ENCODE assay signal across 12 mouse cellular contexts in the genomic region with DNA sequence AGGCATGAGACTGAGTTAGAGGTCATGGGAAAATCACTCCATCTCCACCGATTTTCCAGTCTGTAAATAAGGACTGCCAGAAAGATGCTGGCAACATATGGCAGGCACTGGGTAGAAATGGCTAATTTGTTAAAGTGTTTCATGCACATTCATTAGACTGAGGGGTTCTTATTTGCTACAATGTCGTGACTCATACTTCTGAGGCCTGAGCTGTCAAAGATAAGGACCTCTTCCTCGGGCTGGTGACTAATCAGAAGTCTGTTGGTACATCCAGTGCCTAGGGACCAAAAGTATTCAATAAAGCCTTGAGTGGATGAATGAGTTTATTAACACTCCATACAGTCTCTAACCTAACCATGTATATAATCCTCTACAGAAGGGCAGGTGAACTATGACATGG.
"Had no signal": no experiment of that assay in that cellular context is flagged by ENCODE, and none has a peak within 500 bp of the region (broad histone marks: within the 10 kb centered on the region; RNA-seq: fewer than 3 reads in every experiment).

No protein-coding gene starts in this region.

- H3K36me3 ChIP-seq: limb, embryonic 13.5 days; midbrain, embryonic 13.5 days; stomach, embryonic 15.5 days had no signal

- H3K27ac ChIP-seq: limb, embryonic 13.5 days; liver, embryonic 14.5 days; midbrain, embryonic 13.5 days; stomach, embryonic 15.5 days had no signal

- H3K4me1 ChIP-seq: limb, embryonic 13.5 days; midbrain, embryonic 13.5 days; stomach, embryonic 15.5 days had no signal

- H3K4me3 ChIP-seq: limb, embryonic 13.5 days; midbrain, embryonic 13.5 days; myocyte; stomach, embryonic 15.5 days had no signal

- H3K27me3 ChIP-seq: stomach, embryonic 15.5 days had no signal

- H3K9me3 ChIP-seq: limb, embryonic 13.5 days; midbrain, embryonic 13.5 days; stomach, embryonic 15.5 days had no signal

- DNase-seq: kidney, postnatal 25 days; left cerebral cortex, postnatal 4 days; lung, adult 18-20 months; retina, postnatal 1 day; right cerebral cortex, postnatal 4 days; spleen, adult 18-20 months; thymus, postnatal 14 days had no signal

- H3K9ac ChIP-seq: limb, embryonic 13.5 days; liver, embryonic 14.5 days; midbrain, embryonic 13.5 days; stomach, embryonic 15.5 days had no signal
